Mouse (Mus musculus) erythroid progenitor cell, adult 5-6 weeks (primary cell): ENCODE measurements at regions not wholly inside any gene's neighbourhood (a gene's known extent, or its start where the extent isn't known, plus 50 kb on each side); places are given as distances from the start of the nearest gene placed in this dataset.

Experiments used
- ATAC-seq: replicated peaks from 2 replicates; pipeline ENCODE4 v1.8.0; 2016; ENCODE audit warnings: moderate number of reproducible peaks, mild to moderate bottlenecking, moderate TSS enrichment, inconsistent platforms; ENCODE audit not compliant: poor library complexity, low FRiP score, severe bottlenecking

- ATAC-seq, result no peak
These were observed 190.7 kb downstream of the Gadd45g start for GRCm38 (mm10) chr13:52037218-52037617.

- no peak for ATAC-seq
These were observed 195.3 kb downstream of the Gadd45g start for GRCm38 (mm10) chr13:52041467-52042421.

GRCm38 (mm10) chr13:52042867-52043266, 196.4 kb downstream of the Gadd45g start:
- no peak for ATAC-seq

GRCm38 (mm10) chr13:52043916-52044315, 197.4 kb downstream of the Gadd45g start:
- no peak for ATAC-seq

GRCm38 (mm10) chr13:52045349-52045748, 198.9 kb downstream of the Gadd45g start:
- no peak for ATAC-seq

- no peak for ATAC-seq
These were observed 199.5 kb downstream of the Gadd45g start for GRCm38 (mm10) chr13:52046020-52046419.

- ATAC-seq, result no peak
These were observed 200.2 kb downstream of the Gadd45g start for GRCm38 (mm10) chr13:52046700-52047099.

GRCm38 (mm10) chr13:52047937-52048336, 201.5 kb downstream of the Gadd45g start:
- no peak for ATAC-seq

GRCm38 (mm10) chr13:52048777-52049176, 202.3 kb downstream of the Gadd45g start:
- ATAC-seq, result no peak

GRCm38 (mm10) chr13:52049249-52049648, 202.8 kb downstream of the Gadd45g start:
- ATAC-seq, result no peak

- ATAC-seq, result no peak
These were observed 209.3 kb downstream of the Gadd45g start for GRCm38 (mm10) chr13:52055741-52056140.

- no peak for ATAC-seq
These were observed 211.0 kb downstream of the Gadd45g start for GRCm38 (mm10) chr13:52057456-52057855.

- ATAC-seq, result no peak
These were observed 213.4 kb downstream of the Gadd45g start for GRCm38 (mm10) chr13:52059756-52060417.

- ATAC-seq, result no peak
These were observed 214.0 kb downstream of the Gadd45g start for GRCm38 (mm10) chr13:52060418-52060870.

- ATAC-seq, result no peak
These were observed 215.0 kb downstream of the Gadd45g start for GRCm38 (mm10) chr13:52061454-52061853.

GRCm38 (mm10) chr13:52061881-52062280, 215.4 kb downstream of the Gadd45g start:
- no peak for ATAC-seq

- no peak for ATAC-seq
These were observed 216.1 kb downstream of the Gadd45g start for GRCm38 (mm10) chr13:52062576-52062975.

GRCm38 (mm10) chr13:52065274-52065673, 218.8 kb downstream of the Gadd45g start:
- ATAC-seq, result no peak

GRCm38 (mm10) chr13:52065720-52066119, 219.2 kb downstream of the Gadd45g start:
- ATAC-seq, result no peak

- no peak for ATAC-seq
These were observed 220.6 kb downstream of the Gadd45g start for GRCm38 (mm10) chr13:52067048-52067447.

- no peak for ATAC-seq
These were observed 222.5 kb downstream of the Gadd45g start for GRCm38 (mm10) chr13:52068886-52069439.
